ENCODE assay signal across 21 mouse cellular contexts in genomic region chr17:8888105-8888504, GRCm38 (mm10).
A peak's percentile ranks its signal among the peaks of the same experiment; 100 is the strongest.
DNase-seq lines count a peak whose midpoint lies in the region; ATAC-seq lines count a peak whose summit lies in the region.
"Had no signal": no experiment of that assay in that cellular context is flagged by ENCODE, and none has a peak within 500 bp of the region (broad histone marks: within the 10 kb centered on the region; RNA-seq: fewer than 3 reads in every experiment).

No protein-coding gene starts in this region.

- H3K4me3 ChIP-seq in forebrain, embryonic 16.5 days (replicated peaks; ENCODE audit: low read length): no peak overlapping the region
- H3K4me3 ChIP-seq in forebrain, embryonic 11.5 days (ENCODE audit: low read depth, low read length): no peak overlapping the region
- no peak overlapping the region for H3K4me3 ChIP-seq in hindbrain, embryonic 12.5 days
- H3K4me3 ChIP-seq in hindbrain, embryonic 13.5 days: no peak overlapping the region
- no peak overlapping the region for H3K4me3 ChIP-seq in neural tube, embryonic 11.5 days (ENCODE audit: low read depth, low read length)
- H3K4me3 ChIP-seq: limb, embryonic 12.5 days had no signal

- WGBS in forebrain, embryonic 16.5 days: 85% methylated on average over 9 of the region's 9 CpGs
- WGBS in forebrain, embryonic 11.5 days: 81% methylated on average over 9 of the region's 9 CpGs
- WGBS in hindbrain, embryonic 12.5 days: 83% methylated on average over 9 of the region's 9 CpGs
- 67% methylated on average over 9 of the region's 9 CpGs for WGBS in hindbrain, embryonic 13.5 days
- WGBS in neural tube, embryonic 11.5 days: 75% methylated on average over 9 of the region's 9 CpGs

- H3K36me3 ChIP-seq in forebrain, embryonic 16.5 days (ENCODE audit: control insufficient read depth, insufficient read depth): no peaks in the 10 kb centered on the region
- no peaks in the 10 kb centered on the region for H3K36me3 ChIP-seq in forebrain, embryonic 11.5 days (ENCODE audit: control insufficient read depth, insufficient read depth, low read length)
- H3K36me3 ChIP-seq in hindbrain, embryonic 12.5 days: no peaks in the 10 kb centered on the region
- no peaks in the 10 kb centered on the region for H3K36me3 ChIP-seq in hindbrain, embryonic 13.5 days
- H3K36me3 ChIP-seq in neural tube, embryonic 11.5 days (ENCODE audit: control insufficient read depth, insufficient read depth, low read length): no peaks in the 10 kb centered on the region
- H3K36me3 ChIP-seq: limb, embryonic 12.5 days had no signal

- H3K4me2 ChIP-seq in forebrain, embryonic 16.5 days (ENCODE audit: low read length): no peak overlapping the region
- no peak overlapping the region for H3K4me2 ChIP-seq in forebrain, embryonic 11.5 days (ENCODE audit: low read depth, low read length, severe bottlenecking)
- H3K4me2 ChIP-seq in hindbrain, embryonic 12.5 days (replicated peaks): no peak overlapping the region
- no peak overlapping the region for H3K4me2 ChIP-seq in hindbrain, embryonic 13.5 days
- no peak overlapping the region for H3K4me2 ChIP-seq in neural tube, embryonic 11.5 days (ENCODE audit: low read depth)
- H3K4me2 ChIP-seq: heart, embryonic 11.5 days; limb, embryonic 12.5 days; liver, embryonic 11.5 days had no signal

- no peaks in the 10 kb centered on the region for H3K9me3 ChIP-seq in forebrain, embryonic 16.5 days (ENCODE audit: control insufficient read depth, low read length)
- H3K9me3 ChIP-seq in forebrain, embryonic 11.5 days (ENCODE audit: control insufficient read depth, low read length): no peaks in the 10 kb centered on the region
- H3K9me3 ChIP-seq in hindbrain, embryonic 12.5 days (replicated peaks): no peaks in the 10 kb centered on the region
- H3K9me3 ChIP-seq in hindbrain, embryonic 13.5 days: no peaks in the 10 kb centered on the region
- H3K9me3 ChIP-seq in neural tube, embryonic 11.5 days (ENCODE audit: control insufficient read depth, low read length): no peaks in the 10 kb centered on the region
- H3K9me3 ChIP-seq: limb, embryonic 12.5 days had no signal

- peak; percentile 27 to 37 for DNase-seq in cerebellum, adult 18-20 months
- DNase-seq in cerebellum, postnatal 4 days (ENCODE audit: low spot score in 2 of 2): no peak
- DNase-seq in forebrain, embryonic 11.5 days (ENCODE audit: low spot score): no peak
- DNase-seq in neural tube, embryonic 11.5 days (ENCODE audit: low spot score): no peak
- no peak for DNase-seq in neural tube, embryonic 10.5 days (ENCODE audit: extremely low spot score, low spot score)
- DNase-seq: adrenal gland, postnatal 14 days; kidney, adult 9 months; layer of hippocampus, postnatal 36 days; liver, postnatal 0 days; lung, postnatal 10 days; right cerebral cortex, postnatal 25 days; spleen, adult 18-20 months had no signal

- peak overlapping the region; percentile 12 for H3K27ac ChIP-seq in forebrain, embryonic 16.5 days (ENCODE audit: low read length)
- H3K27ac ChIP-seq in forebrain, embryonic 11.5 days (ENCODE audit: low read depth, low read length): no peak overlapping the region
- peak overlapping the region; percentile 3; the same call in 1 of the 2 replicates for H3K27ac ChIP-seq in hindbrain, embryonic 12.5 days
- H3K27ac ChIP-seq in hindbrain, embryonic 13.5 days: no peak overlapping the region
- H3K27ac ChIP-seq in neural tube, embryonic 11.5 days (ENCODE audit: low read depth, low read length): 0 out of 2 replicates have a peak overlapping the region, but pooled peaks have one; percentile 27
- H3K27ac ChIP-seq: hindbrain, postnatal 0 days; limb, embryonic 12.5 days had no signal

- ATAC-seq in forebrain, embryonic 16.5 days: no peak
- ATAC-seq in forebrain, embryonic 11.5 days (replicated peaks; ENCODE audit: low FRiP score): no peak
- no peak for ATAC-seq in hindbrain, embryonic 12.5 days (ENCODE audit: low FRiP score)
- ATAC-seq in hindbrain, embryonic 13.5 days (ENCODE audit: low FRiP score): no peak
- ATAC-seq in neural tube, embryonic 11.5 days (ENCODE audit: insufficient read depth, low FRiP score, low TSS enrichment): no peak
- ATAC-seq: CD4-positive, CD25-positive, alpha-beta regulatory T cell, adult 4 months; hindbrain, postnatal 0 days; intestine, embryonic 16.5 days; liver, postnatal 0 days had no signal

- no peaks in the 10 kb centered on the region for H3K27me3 ChIP-seq in forebrain, embryonic 16.5 days (replicated peaks; ENCODE audit: control insufficient read depth, insufficient read depth, low read length)
- no peaks in the 10 kb centered on the region for H3K27me3 ChIP-seq in forebrain, embryonic 11.5 days (ENCODE audit: control insufficient read depth, insufficient read depth, low read length)
- H3K27me3 ChIP-seq in hindbrain, embryonic 12.5 days: no peaks in the 10 kb centered on the region
- no peaks in the 10 kb centered on the region for H3K27me3 ChIP-seq in hindbrain, embryonic 13.5 days
- H3K27me3 ChIP-seq in neural tube, embryonic 11.5 days (ENCODE audit: control insufficient read depth, insufficient read depth, low read length): no peaks in the 10 kb centered on the region
- H3K27me3 ChIP-seq: limb, embryonic 12.5 days had no signal

- no peak overlapping the region for H3K9ac ChIP-seq in forebrain, embryonic 16.5 days (replicated peaks; ENCODE audit: low read depth, low read length)
- no peak overlapping the region for H3K9ac ChIP-seq in forebrain, embryonic 11.5 days (ENCODE audit: low read length)
- H3K9ac ChIP-seq in hindbrain, embryonic 12.5 days: no peak overlapping the region
- H3K9ac ChIP-seq in hindbrain, embryonic 13.5 days: no peak overlapping the region; the same call in 1 of the 2 replicates
- no peak overlapping the region for H3K9ac ChIP-seq in neural tube, embryonic 11.5 days (ENCODE audit: low read length)
- H3K9ac ChIP-seq: limb, embryonic 12.5 days; liver, postnatal 0 days had no signal

- H3K4me1 ChIP-seq in forebrain, embryonic 16.5 days (replicated peaks; ENCODE audit: control insufficient read depth, insufficient read depth, low read length): peaks cover 18% of the 10 kb centered on the region
- 0 out of 2 replicates have a peak, but pooled peaks cover 3% of the 10 kb centered on the region for H3K4me1 ChIP-seq in forebrain, embryonic 11.5 days (replicated peaks; ENCODE audit: control insufficient read depth, insufficient read depth, low read length)
- H3K4me1 ChIP-seq in hindbrain, embryonic 12.5 days: peaks cover 18% of the 10 kb centered on the region
- H3K4me1 ChIP-seq in hindbrain, embryonic 13.5 days (replicated peaks): peaks cover 41% of the 10 kb centered on the region
- no peaks in the 10 kb centered on the region for H3K4me1 ChIP-seq in neural tube, embryonic 11.5 days (ENCODE audit: control insufficient read depth, insufficient read depth, low read length)

Comparison
In these comparisons a context has a peak if more than half of its experiments do, and no peak if none do; other contexts are left out.
1. DNase-seq: peak in cerebellum, adult 18-20 months (2 of 2); none in cerebellum, postnatal 4 days (0 of 2), forebrain, embryonic 11.5 days (single experiment), neural tube, embryonic 11.5 days (single experiment) and neural tube, embryonic 10.5 days (single experiment).
2. H3K27ac ChIP-seq: peak in forebrain, embryonic 16.5 days (single experiment), hindbrain, embryonic 12.5 days (single experiment) and neural tube, embryonic 11.5 days (single experiment); none in forebrain, embryonic 11.5 days (single experiment) and hindbrain, embryonic 13.5 days (single experiment).